Mouse (Mus musculus) thymus, adult 2 months (tissue): ENCODE results near the gene Zfyve28.

Experiments used
- CTCF ChIP-seq: fragments of 200-500 bp; IDR thresholded peaks from 2 replicates; pipeline ENCODE4 v1.5.1; 2012; ENCODE audit warnings: mild to moderate bottlenecking, control low read depth, low read length, moderate library complexity, borderline replicate concordance; ENCODE audit not compliant: control insufficient read depth, poor library complexity, insufficient read depth; ENCODE audit errors: extremely low read depth
- POLR2A ChIP-seq: fragments of 200-500 bp; IDR thresholded peaks from 2 replicates; pipeline ENCODE4 v1.6.1; 2012; ENCODE audit warnings: mild to moderate bottlenecking, low read length, control low read depth, moderate library complexity; ENCODE audit not compliant: control insufficient read depth, poor library complexity, insufficient read depth; ENCODE audit errors: extremely low read depth

DNA sequence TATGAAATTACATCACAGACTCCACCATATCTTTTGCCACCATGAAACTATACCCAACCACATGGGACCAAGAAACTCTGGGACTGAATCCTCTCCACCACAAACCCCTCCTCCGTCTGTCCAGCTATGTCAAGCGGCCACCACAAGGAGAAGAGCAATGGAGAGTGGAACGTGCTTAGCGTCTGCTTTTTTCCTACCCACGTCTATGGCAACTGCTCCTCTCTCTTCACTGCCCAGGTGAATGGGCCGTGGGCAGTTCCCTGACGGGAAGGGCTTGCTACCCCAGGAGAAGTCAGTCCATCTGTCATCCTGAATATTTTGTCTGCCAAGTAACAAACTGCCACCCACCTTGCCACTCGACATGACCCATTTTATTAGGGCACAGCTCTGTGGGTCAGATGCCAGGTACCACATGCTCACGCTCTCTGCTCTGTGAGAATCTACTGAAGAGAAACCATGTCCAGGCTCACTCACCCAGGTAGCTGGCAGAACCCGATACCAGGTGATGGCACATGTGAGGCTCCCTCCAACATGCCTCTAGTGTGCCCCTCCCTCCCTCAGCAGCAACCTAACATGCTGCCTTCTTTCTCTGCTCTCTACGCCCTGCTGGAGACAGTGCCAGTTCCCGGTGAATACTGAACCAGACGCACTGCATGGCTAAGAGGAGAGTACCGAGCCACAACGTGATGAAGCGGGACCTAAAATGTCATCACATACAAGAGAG is 18.9 kb downstream of the Zfyve28 start:
- TF ChIP-seq CTCF (no peak), POLR2A (no peak)
